Mouse (Mus musculus): ENCODE data around the gene Snx9.

Gene Snx9

DNA sequence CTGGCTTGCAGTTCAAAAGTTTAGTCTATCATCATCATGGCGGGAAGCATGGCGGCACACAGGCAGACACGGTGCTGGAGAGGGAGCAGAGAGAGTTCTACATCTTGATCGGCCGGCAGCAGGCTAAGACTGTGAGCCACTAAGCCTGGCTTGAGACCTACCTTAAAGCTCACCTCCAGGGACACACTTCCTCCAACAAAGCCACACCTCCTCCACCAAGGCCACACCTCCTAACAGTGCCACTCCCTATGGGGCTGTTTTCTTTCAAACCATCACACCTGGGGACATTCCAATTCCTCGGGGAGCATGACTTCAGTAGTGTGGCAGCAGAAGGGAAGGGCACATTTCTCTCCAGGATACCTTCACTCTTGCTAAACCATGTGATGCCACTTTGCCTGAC is 127.4 kb downstream of the Snx9 start:
- no peak for DNase-seq (ENCODE audit: low spot score)

DNA sequence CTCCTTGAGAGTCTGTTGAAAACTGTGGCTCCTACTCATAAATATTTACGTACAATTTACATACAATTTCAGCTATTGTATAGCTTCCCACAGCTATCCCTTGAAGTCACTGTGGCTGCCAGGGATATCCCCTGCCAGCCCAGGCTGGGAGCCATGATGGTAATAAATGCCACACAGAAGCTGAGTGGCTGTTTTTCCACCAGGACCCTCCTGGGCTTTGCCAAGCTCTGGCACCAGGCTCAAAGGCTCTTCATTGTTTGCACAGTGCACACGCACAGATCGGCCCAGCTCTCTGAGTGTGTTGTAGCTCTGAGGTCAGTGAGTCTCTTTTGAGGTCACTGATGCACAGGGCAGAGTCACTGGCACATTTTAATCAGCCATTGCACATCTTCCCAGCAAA is 128.1 kb downstream of the Snx9 start:
- DNase-seq (ENCODE audit: low spot score): no peak

DNA sequence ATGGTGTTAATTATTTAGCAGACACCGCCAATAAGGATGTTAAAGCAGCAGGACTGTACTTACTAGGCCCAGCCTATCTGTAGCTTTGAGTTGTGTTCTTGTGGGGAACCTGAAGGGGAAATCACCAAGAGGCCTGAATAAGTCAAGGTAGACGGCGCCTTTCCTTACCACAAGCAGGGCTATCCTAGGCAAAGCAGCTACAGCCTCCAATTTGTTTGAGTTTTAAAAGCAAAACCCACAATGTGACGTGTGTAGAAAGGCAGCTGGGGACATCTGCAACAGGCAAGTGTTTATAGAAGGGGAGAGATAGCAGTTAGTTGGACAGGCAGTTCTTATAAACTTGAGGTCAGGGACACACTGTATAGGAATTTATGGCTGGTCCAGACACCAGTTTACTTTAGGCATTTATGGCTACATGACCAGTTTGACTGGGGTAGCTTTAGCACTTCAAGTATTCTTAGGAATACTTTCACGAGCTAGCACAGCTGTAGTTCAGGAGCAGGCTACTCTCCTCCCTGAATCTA is 129.2 kb downstream of the Snx9 start:
- DNase-seq (ENCODE audit: low spot score): no peak

DNA sequence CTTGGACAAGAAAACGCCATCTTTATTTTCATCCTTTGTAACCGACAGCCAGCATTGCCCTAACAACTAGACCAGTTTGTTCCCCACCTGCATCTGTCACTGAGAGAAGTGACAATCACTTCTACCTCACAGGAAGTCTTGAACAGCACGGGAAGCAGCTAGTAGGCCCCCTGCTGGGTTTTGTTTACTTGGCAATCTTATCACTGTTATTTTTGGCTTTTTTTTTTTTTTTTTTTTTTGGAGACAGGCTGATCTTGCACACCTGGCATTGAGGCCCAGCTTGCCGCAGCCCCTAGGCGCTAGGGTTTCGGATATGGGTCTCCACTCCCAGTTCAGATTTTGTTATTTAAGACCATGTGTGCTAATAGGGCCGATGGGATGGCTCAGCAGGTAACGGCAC is 132.4 kb downstream of the Snx9 start:
- DNase-seq (ENCODE audit: low spot score): no peak

DNA sequence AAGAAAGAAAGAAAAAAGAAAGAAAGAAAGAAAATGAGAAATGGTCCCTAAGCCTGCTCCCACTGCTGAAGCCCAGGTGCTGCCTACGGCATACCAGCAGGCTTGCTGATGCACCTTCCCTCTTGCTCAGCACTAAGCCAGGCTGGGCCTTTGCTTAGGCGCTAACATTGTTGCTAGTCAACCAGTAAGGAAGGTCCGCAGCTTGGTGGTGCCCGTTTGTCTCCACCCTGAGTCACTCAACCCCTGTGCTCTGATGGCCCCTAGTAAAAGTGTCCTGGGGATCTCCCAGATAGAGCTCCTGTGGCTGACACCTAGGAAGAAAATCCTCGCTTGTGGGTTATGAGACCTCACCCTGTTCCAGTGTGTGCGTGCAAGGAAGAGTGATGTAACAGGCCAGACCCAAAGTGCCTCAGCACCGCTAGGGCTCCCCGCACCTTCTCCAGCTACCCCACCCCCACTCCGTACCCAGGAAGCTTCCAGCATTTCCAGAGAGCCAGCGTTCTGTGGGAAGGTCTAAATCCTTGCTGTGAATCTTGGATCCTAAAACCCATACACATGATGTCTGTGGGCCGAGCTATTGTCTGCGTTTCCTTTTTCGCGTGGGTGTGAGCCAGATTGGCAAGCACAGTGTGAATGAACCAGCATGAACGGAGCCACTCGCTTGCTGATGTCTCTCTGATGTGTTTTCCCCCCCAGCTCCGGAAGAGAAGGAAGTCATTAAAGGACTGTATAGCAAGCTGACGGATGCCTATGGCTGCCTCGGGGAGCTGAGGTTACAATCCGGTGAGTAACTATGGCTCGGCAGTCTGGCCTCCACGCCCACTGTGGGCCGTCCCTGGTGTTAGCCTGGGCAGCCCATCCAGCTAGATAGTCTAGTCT is 134.2 kb downstream of the Snx9 start:
- peak; percentile 71 for DNase-seq (ENCODE audit: low spot score)

DNA sequence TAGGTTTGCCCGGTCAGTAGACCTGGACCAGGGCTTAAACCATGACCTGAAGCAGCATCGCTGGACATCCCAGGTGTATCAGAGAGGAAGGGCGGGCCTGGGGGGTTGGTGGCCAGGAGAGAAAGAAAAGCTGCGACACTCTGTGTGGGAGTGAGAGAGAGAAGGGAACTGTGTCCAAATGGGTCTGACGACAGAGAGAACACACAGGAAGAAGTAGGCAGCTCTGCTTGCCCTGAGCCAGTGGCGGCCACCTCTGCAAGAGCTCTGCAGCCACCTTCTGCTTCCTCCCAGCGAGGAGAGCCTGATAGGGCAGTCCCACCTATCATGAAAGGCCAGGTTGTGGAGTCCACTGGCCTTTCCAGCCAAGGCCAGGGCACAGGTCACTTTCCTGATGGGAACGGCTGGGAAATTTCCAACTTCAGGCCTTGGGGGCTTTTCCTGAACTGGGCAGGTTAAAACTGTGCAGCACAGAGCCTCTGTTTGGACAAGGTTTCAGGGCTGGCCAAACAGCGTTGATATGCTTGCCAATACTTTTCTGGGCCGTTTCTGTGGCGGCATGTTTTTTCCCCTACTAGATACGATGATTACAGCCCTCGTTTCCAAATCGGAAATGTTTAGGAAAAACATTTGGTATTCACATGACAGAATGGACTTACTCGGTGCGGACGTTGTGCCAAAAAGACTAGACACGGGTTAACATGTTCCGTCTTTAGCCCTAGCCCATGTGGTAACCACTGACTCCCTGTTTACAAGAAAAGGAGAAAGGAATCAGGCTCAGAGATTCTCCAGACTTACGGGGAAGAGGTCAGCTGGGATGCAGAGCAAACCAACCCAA is 135.3 kb downstream of the Snx9 start:
- no peak for DNase-seq (ENCODE audit: low spot score)

DNA sequence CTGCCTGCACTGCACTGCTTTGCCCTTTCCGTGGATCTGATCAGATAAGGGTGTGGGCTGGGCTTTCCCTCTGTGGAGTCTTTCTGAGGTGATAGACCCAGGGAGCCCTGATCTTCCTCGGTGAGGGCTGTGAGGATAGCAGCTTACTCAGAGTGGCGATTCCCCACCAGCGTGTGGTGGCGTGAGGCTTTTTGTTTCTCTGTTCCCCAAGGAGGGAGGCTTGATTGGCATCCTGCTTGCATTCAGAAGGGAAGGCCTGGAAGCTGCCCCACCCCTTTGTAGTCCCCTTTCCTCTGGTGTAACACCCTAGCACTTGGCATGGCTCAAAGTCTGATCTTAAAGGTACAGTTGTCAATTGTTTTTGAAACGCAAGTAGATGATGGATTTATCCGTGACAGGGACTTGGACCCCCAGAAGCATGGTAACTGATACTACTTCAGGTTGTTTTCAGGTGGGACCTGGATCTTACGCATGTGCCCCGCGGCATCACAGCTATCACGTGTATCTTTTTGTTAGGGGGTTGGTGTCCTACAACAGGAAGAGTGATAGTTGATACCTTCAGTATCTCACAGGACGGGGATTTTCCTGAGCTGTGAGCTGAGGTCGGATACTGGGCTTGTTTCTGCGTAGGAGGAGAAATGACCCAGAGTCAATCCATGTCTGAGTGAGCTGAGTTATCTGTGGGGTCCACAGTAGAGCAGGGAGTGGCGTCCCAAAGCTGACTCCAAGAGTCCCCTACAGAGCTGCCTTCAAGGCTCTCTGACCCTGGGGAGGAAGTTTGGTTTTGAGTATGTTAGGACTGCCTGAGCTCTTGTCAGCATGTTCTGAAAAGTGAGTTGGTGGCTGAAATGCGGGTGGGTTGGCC is 136.2 kb downstream of the Snx9 start:
- no peak for DNase-seq (ENCODE audit: low spot score)

DNA sequence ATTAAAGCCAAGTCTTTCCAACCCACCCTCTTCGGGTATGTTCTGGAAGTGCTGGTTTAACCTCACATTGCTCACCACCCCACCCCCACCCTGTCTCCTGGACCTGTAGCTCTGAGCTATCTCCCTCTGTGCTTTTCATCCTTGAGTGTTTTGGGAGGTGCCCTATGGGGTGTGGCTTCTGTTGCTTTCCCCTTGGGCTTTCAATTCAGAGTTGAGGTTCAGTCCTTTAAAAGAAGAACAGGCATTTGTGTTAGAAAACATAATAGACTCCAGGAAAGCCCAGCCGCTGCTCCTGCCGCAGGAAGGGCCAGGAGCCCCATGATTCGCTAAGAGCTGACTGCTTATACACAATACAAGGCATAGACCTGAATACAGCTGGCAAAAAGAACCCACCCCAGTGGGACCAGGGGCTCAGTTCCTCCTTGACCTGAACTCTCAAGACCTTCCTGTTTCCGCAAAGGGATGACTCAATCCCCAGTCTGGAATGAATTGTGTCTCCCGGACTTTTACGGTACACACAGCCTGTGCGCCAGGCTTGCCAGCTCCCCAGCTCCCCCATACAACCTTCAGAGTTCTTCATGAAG is 136.9 kb downstream of the Snx9 start:
- DNase-seq (ENCODE audit: low spot score): no peak

DNA sequence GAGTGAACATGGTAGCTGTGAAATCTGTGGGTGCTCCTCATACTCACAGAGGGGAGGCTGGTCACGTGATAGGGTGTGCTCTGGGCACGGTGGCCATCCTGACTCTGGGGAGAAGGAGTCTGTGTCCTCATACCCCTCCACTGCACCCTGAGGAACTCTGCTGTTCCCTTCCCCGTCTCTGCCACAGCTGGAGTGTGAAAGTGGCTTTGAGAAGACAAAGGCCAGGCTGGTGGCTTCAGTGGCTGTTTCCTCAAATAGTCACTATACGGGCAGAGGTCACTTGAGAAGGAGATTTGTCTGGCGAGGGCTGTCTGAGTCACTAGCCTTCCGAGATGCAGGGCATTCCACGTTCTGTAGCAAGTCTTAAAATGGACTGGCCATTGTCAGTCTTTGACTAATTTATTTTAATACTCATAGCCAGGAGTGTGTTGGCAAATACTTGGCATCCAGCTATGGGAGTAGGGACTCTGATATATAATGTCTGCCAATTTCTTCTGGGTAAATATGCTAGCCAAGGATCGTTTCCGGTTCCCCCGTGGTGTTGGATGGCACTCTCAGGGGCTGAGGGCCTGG is 137.5 kb downstream of the Snx9 start:
- DNase-seq (ENCODE audit: low spot score): no peak

DNA sequence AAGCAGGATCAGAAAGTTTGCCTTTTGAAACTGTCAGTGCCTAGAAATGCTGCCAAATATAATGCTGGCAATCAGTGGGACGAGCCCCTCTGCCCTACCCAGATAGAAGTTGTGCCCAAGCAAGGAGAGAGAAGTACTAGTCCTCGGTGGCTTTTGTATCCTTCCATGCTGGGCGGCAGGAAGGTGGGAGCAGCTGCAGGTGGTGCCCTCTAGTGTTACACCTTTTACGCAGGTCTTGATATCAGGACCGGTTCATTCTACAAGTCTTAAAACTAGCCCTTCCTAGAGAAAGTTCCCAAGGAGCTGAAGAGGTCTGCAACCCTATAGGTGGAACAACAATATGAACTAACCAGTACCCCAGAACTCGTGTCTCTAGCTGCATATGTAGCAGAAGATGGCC is 139.7 kb downstream of the Snx9 start:
- no peak for DNase-seq (ENCODE audit: low spot score)

Measured in testis, postnatal 10 days (tissue).